Mouse (Mus musculus): Measurements from ENCODE around the gene H2-M10.6.
"Not testable (repeated sequence)": the region's sequence is repeated elsewhere in the genome, so short reads cannot be mapped to it uniquely, and the experiment has no call there.

The H2-M10.6 gene

DNA sequence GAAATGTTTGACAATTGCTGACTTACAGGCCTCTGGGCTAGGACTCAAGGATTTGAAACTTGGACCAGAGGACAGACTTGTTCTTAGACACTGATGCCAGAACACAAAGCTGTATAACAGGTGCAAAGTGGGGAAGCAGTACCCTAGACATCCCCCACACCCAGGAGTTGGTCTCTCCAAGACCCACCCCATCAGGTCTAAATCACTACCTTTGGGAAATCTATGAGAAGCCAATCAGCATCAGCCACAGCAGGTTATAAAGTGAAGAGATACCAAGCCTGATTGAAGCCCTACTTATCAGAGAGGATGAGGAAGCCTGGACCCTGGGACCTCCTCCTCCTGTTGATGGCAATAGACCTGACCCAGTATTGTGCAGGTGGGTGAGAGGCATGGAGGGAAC lies at the start of gene H2-M10.6:
TSS of gene H2-M10.6 (plus strand) at position 301 of the 400 bp plus-strand sequence.
- no peak for DNase-seq (ENCODE audit: low read depth, low spot score)

DNA sequence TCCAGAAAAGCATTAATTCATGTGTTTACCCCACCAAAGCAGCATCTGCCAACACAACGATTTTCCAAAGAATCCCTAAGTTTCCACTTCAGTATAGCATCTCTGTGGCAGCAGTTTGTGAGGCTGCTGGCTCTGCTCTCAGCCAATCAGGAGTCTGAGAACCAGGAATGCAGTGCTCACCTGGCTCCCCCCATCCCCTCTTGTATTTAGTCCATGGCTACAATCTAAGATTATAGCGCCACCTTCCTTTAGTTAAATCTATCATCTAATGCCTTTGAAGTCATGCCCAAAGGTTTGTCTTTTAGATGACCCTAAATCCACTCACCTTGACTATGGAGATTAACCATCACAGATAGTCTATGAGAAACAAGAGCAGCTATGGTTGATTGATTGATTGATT lies 48.2 kb upstream of the H2-M10.6 start:
- no peak for DNase-seq (ENCODE audit: low read depth, low spot score)

DNA sequence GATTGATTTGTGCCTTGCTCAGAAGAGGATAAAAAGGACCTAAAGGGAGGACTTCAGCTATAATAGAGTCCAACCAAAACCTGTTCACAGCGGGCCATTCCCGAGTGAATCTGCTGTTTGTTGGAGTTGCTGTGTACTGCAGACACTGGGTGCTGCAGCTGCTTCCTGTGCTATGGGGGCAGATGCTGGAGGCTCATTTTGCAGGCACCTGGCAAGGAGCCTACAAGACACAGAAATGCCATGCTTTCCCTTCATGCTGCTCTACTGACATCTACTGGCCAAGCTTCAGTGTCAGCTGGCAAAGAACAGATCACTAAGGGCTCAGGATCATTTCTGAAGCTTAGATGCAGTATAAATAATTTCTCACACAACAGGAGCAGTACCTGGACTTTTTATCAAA lies 47.7 kb upstream of the H2-M10.6 start:
- DNase-seq (ENCODE audit: low read depth, low spot score) = peak; percentile 11

DNA sequence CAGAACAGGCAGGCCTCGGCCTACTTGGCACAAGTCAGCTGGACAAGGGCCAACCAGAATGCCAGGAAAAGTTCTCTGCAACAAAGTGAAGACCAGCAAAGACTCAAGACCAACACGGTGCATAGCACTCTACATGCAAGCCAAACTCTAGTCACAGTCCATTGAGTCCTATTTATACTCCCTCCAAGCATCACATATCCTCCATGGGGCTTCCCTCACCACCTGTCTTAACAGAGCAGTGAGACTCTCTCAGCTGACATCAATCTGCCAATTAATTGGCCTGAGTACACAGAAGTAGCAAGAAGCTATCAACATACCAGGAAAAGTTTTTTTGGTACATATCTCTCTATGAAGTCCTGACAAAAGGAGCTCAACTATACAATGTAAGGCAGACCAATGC lies 46.6 kb upstream of the H2-M10.6 start:
- DNase-seq (ENCODE audit: low read depth, low spot score) = not testable (repeated sequence)

DNA sequence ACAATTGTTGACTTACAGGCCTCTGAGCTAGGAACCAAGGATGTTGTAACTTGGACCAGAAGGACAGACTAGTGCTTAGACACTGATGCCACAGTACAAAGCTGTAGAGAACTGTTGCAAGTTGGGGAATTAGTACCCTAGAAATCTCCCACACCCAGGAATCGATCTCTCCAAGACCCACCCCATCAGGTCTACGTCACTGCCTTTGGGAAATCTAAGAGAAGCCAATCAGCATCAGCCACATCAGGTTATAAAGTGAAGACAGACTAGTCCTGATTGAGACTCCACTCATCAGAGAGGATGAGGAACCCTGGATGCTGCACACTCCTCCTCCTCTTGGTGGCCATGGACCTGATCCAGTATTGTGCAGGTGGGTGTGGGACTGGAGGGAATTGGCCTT lies 39.4 kb upstream of the H2-M10.6 start, which contains the start of gene H2-M10.5:
TSS of gene H2-M10.5 (plus strand) at position 301 of the 400 bp plus-strand sequence.
- DNase-seq (ENCODE audit: low read depth, low spot score) = not testable (repeated sequence)

DNA sequence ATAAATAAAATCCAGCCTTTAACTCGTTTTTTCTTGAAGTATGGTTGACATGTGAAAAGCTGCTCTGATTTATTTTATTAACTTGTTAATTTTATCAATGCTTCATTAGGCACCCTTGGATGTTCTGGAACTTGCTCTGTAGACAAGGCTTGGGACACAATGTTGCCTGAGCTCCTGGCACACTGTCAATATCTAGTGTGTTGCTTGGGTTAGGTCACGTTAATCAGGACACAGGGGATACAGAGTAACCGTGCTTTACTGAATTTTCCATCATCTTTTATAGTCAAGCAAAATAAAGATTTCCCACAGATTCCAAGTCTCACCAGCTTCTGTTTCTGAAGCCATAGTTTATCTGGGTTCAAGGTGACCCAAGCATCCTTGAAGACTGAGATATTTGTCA lies 30.4 kb upstream of the H2-M10.6 start:
- DNase-seq (ENCODE audit: low read depth, low spot score) = no peak

DNA sequence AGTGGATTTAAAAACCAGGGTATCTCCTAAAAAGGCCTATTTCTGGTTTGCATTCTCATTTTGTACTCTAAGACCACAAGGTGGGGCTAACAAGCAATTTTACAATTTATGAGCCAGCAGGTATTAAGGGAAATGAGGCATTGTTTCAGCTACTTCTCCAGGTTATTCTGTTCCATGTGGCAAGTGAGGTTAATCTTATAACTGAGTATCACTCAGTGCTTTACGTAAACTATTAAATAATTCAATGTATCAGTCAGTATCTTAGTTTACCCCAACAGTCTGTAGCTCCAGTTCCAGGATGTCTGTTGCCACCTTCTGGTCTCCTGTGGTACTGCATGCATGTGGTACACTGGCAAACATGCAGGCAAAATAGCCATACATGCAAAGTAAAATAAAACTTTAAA lies 25.5 kb upstream of the H2-M10.6 start:
- DNase-seq (ENCODE audit: low read depth, low spot score) = not testable (repeated sequence)

DNA sequence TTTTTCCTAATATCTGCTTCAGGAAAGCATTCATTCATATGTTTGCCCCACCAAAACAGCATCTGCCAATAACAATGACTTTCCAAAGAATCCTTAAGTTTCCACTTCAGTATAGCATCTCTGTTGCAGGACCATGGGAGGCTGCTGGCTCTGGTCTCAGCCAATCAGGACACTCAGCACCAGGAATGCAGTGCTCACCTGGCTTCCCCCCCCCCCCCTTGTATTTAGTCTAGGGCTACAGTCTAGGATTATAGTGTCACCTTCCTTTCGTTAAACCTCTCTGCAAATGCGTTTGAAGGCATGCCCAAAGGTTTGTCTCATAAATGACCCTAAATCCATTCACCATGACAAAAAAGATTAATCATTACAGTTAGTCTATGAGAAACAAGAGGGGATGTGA lies 23.6 kb upstream of the H2-M10.6 start:
- no peak for DNase-seq (ENCODE audit: low read depth, low spot score)

DNA sequence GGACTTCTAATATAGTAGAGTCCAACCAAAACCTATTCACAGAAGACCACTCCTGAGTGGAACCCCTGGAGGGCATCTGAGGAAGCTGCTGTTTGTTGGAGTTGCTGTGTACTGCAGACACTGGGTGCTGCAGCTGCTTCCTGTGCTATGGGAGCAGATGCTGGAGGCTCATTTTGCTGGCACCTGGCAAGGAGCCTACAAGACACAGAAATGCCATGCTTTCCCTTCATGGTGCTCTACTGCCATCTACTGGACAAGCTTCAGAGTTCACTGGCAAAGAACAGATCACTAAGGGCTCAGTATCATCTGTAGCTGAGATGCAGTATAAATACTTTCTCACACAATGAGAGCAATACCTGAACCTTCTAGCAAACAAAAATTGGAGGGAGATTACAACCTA lies 23.2 kb upstream of the H2-M10.6 start:
- DNase-seq (ENCODE audit: low read depth, low spot score) = peak; percentile 50

DNA sequence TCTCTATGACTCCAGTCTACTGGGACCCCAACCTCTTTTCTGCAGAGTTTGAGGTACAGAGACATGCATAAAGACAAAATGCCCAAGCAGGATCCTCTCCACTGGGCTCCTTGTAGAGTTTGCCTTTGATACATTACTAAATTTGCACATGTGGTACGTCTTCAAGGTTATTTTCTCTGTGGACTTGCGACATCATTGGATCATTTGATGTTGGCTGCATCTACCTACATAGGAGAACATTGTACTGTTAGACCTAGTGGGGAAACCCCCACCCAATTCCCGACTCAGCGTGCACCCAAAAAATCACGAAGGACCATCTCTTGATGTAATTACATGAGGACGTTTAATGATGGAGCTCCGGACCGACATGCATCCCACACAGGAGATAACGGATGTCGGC lies 12.5 kb upstream of the H2-M10.6 start:
- no peak for DNase-seq (ENCODE audit: low read depth, low spot score)

DNA sequence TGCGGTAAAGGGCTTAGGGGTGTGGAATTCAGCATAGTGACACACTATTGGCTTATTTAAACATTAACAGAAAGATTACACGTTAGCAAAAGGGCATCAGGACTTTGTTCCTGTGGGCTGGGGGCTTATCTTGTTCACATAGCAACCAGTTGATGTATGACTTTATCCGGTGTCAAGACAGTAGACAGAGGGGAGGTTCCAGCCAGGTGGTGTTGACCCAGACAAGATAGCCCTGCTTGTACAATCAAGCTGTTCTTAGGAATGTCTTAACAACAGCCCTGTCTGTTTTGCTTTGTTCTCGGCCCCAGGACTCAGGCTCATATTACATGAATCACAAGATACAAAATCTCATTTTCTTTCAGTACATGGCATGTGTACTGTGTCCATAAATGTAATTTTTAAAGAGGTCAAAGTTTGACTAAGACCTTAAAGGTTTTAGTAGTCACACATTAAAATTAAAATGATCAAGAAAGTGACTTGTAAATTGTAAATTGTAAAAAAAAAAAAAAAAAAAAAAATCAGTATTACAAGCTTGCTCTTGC lies 12.0 kb upstream of the H2-M10.6 start:
- not testable (repeated sequence) for DNase-seq (ENCODE audit: low read depth, low spot score)

DNA sequence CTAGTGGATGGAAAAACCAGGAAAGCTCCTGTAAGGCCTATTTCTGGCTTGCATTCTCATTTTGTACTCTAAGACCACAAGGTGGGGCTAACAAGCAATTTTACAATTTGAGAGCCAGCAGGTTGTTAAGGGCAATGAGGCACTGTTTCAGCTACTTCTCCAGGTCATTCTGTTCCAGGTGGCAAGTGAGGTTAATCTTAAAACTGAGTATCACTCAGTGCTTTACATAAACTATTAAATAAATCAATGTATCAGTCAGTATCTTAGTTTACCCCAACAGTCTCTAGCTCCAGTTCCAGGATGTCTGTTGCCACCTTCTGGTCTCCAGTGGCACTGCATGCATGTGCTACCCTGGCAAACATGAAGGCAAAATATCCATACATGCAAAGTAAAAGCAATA lies 12.0 kb downstream of the H2-M10.6 start:
- no peak for DNase-seq (ENCODE audit: low read depth, low spot score)

DNA sequence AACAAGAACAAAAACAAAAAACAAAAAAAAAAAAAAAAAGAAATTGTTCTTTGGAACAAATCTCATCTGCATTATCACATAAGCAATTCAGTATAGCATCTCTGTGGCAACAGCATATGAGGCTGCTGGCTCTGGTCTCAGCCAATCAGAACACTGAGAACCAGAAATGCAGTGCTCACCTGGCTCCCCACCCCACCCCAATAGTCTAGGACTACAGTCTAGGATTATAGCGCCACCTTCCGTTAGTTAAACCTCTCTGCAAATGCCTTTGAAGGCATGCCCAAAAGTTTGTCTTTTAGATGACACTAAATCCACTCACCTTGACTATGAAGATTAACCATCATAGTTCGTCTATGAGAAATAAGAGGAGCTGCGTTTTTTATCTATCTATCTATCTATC lies 13.6 kb downstream of the H2-M10.6 start:
- DNase-seq (ENCODE audit: low read depth, low spot score) = peak; percentile 15

DNA sequence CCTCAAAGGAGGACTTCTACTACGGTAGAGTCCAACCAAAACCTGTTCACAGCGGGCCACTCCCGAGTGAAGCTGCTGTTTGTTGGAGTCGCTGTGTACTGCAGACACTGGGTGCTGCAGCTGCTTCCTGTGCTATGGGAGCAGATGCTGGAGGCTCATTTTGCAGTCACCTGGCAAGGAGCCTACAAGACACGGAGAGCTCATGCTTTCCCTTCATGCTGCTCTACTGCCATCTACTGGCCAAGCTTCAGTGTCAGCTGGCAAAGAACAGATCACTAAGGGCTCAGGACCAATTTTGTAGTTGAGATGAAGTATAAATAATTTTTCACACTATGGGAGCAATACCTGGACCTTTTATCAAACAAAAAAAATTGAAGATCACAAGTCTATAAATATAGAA lies 14.0 kb downstream of the H2-M10.6 start:
- DNase-seq (ENCODE audit: low read depth, low spot score) = peak; percentile 74

DNA sequence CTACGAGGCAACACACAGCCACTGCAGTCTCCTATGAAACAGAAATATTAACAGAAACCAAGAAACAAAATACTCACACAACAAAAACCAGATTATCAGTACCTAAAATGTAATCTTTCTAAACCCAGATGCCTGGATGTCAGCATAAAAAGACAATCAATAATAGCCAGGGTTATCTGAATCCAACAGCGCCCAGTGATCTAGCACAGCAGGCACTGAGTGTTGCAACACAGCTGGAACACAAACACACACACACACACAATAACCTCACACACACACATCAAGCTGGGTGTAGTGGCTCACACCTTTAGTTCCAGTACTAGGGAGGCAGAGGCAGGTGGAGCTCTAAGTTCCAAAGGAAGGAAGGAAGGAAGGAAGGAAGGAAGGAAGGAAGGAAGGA lies 16.5 kb downstream of the H2-M10.6 start:
- DNase-seq (ENCODE audit: low read depth, low spot score) = no peak

DNA sequence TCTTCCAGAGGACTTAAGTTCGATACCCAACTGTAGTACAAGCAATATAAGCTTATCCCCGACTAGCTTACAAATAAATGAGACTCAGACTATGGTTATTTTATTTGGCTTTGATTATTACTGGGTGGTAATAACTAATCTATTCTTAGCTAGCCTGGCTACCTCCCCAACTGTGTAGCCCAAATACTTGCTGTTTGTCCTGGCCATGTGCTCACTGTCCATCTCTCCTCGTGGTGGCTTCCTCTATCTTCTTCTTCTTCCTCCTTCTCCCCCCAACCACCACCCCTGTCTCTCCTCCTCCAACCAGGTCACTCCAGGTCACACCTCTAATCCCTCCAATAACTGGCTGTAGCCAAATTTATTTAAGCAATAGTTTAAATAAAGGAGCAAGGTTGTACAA lies 18.5 kb downstream of the H2-M10.6 start:
- no peak for DNase-seq (ENCODE audit: low read depth, low spot score)

DNA sequence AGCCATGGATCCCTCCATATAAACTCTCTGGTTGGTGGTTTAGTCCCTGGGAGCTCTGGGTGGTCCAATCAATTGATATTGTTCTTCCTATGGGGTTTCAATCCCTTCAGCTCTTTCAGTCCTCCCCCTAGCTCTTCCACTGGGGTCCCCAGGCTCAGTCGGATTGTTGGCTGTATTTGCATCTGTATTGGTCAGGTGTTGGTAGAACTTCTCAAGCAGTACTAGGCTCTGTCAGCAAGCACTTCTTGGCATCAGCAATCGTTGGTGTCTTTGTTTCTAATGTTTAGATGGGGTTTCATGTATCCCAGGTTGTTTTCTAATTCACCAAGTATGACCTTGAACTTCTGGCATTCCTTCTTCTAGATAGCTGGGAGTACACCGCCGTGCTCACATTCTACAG lies 20.7 kb downstream of the H2-M10.6 start:
- no peak for DNase-seq (ENCODE audit: low read depth, low spot score)

DNA sequence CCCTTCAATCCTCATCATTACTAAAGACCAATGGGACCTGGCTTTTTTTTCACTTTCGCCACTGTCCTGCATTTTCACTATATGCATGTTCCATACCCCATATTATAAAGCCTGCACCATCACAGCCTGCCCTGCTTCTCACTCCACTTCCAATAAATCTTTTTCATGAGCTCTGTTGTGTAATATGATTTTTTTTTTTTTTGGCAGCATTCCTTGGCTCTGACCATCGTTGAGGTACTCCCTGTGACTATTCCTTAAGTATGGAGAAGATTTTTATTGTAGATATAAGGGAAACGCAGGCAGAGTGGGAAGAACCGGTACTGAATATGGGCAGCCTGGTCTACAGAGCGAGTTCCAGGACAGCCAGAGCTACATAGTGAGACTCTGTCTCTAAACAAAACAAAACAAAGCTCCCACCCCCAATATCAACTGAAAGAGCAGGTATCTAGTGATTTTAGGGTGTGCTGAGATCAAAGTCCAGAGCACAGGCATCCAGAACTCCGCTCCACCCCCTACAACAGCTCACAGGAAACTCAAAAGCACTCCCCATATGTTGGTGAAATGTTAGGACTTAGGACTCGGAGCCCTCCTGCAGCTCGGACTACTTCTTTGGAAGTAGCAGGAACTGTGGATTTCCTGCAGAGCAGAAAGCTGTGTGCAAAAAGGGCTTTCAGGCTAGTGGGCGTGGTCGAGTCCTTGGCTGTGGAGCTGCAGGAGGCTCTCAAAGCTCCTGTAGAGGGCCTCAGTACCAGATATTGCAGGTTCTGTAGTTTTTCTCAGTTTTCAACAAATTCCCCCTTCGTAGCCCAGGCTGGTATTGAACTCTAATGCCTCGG lies 23.8 kb downstream of the H2-M10.6 start:
- peak; percentile 29 for DNase-seq (ENCODE audit: low read depth, low spot score)

DNA sequence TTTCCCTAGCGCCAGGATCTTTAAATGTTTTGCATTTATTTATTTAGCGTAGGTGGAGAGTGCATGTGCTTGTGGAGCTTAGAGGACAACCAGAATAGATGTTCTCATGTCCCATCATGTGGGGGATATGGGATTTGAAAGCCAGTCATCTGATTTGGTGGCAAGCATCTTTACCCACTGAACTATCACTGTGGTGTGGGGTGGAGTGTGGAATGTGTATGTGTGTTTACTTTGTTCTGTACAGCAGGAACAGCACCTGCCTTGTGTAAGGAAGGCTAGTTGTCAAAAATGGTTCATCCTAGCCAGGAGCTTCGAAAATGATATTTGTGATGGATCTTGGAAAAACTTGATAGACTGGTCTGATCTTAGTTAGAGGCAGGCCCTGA lies 24.4 kb downstream of the H2-M10.6 start:
- peak; percentile 6 for DNase-seq (ENCODE audit: low read depth, low spot score)

DNA sequence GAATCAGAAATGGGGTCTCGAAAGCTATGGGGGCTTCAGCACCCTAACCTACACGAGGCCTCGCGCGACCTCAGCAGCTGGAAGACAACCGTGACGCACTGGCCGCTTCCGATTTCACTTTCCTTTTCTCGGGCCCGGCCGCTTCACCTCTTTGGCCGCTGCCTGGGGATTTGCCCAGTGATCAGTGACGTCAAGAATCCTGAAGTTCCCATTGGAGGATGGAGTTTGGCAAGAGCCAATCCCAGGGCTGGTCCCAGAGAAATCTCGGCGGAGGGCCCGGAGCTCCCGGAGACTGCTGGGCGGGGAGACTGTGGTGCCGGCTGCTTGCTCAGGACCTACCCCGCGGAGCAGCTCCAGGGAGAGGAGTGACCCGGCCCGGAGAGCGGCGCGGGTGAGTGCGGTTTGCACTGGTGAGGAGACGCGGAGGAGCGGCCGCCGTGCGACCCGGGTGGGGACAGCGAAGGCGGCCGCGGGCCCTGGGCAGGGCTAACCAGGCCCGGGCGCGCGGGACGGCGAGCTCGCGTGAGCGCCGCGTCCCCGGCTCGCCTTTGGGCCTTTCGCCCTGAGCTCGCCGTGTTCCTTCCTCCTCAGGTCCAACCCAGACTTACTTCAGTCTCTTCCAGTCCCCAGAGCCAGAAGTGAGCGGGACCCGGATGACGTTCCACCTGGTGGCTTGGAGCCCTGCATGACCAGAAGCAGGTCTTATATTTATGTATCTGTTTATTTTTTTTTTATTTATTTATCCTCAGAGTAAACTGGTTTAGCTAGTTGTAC lies 25.1 kb downstream of the H2-M10.6 start, which contains the start of gene Trim26:
TSS of gene Trim26 (plus strand) at position 261 of the 774 bp plus-strand sequence.
- peak; percentile 95 for DNase-seq (ENCODE audit: low read depth, low spot score)

DNA sequence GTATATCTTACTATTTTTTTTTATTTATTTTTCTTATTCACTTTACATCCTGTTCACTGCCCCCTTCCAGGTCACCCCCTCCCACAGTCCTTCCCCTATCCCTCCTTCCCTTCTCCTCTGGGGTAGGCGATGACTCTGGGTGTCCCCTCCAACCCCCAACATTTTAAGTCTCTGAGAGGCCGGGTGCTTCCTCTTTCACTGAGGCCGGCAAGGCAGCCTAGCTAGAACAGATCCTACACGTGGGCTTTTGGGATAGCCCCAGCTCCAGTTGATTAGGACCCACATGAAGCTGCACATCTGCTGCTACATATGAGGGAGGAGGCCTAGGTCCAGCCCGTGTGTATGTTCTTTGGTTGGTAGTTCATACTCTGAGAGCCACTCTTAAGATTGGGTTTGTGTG lies 27.0 kb downstream of the H2-M10.6 start:
- no peak for DNase-seq (ENCODE audit: low read depth, low spot score)

DNA sequence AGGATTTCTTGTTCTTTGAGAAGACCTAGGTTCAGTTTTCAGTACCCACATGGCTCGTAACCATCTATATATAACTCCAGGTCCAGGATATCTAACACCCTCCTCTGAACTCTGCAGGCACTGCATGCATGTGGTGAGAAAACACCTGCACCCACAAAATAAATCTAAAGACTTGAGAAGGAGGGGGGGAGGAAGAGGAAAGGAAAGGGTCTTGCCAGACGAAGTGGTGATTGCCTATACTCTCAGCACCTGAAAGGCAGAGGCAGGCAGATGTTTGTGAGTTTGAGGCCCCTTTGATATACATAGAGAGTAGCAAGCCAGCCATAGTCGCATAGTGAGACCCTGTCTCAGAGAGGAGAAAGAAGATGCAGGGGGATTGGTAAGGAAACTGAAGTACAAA lies 28.0 kb downstream of the H2-M10.6 start:
- DNase-seq (ENCODE audit: low read depth, low spot score) = no peak

All from telencephalon, adult 2 months (tissue).